In the genomic region with DNA sequence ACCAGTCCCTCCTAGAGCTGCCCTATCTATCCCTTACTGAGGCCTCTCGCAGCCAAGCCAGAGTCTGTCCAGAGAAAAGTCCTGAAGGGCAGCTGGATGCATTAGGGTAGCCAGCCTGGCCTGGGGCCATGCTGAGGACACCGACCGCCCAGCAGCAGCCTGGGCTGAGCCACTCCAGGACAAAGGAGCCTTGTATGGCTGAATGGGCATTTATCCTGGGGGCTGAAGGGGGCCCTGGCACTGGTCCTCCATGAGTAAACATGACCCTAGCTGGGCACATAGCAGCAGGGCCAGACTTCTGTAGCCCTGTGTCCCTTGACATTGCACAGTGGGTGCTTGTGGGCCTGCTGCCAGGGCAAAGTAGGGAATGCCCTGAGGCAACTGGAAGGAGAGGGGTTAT, we compare ENCODE assay signal across 10 mouse cellular contexts. TPM values are rescaled to one million over a fixed set of nuclear protein-coding genes. Genes with fewer than 3 reads are reported as not detected.
A peak's percentile ranks its signal among the peaks of the same experiment; 100 is the strongest.
DNase-seq lines count a peak whose midpoint lies in the region; ATAC-seq lines count a peak whose summit lies in the region.
"Had no signal": no experiment of that assay in that cellular context is flagged by ENCODE, and none has a peak within 500 bp of the region (broad histone marks: within the 10 kb centered on the region; RNA-seq: fewer than 3 reads in every experiment).

No protein-coding gene starts in this region.

- no peaks in the 10 kb centered on the region for H3K9me3 ChIP-seq in kidney, embryonic 16.5 days (ENCODE audit: low read length)
- no peaks in the 10 kb centered on the region for H3K9me3 ChIP-seq in embryonic facial prominence, embryonic 11.5 days (replicated peaks; ENCODE audit: control insufficient read depth, low read length)
- no peaks in the 10 kb centered on the region for H3K9me3 ChIP-seq in hindbrain, embryonic 16.5 days (ENCODE audit: control insufficient read depth, low read length)
- no peaks in the 10 kb centered on the region for H3K9me3 ChIP-seq in midbrain, embryonic 10.5 days (replicated peaks)
- H3K9me3 ChIP-seq: megakaryocyte, embryonic 14.5 days had no signal

- H3K27me3 ChIP-seq in kidney, embryonic 16.5 days (ENCODE audit: insufficient read depth, low read length) = no peaks in the 10 kb centered on the region
- no peaks in the 10 kb centered on the region for H3K27me3 ChIP-seq in embryonic facial prominence, embryonic 11.5 days (ENCODE audit: control insufficient read depth, insufficient read depth, low read length)
- H3K27me3 ChIP-seq in hindbrain, embryonic 16.5 days (replicated peaks; ENCODE audit: control insufficient read depth, insufficient read depth, low read length) = no peaks in the 10 kb centered on the region
- no peaks in the 10 kb centered on the region for H3K27me3 ChIP-seq in midbrain, embryonic 10.5 days (ENCODE audit: low read depth, poor library complexity, severe bottlenecking)
- H3K27me3 ChIP-seq: megakaryocyte, embryonic 14.5 days had no signal

- WGBS in kidney, embryonic 16.5 days = 83% methylated on average over 3 of the region's 3 CpGs
- 58% methylated on average over 3 of the region's 3 CpGs for WGBS in embryonic facial prominence, embryonic 11.5 days
- 42% methylated on average over 3 of the region's 3 CpGs for WGBS in hindbrain, embryonic 16.5 days
- 75% methylated on average over 3 of the region's 3 CpGs for WGBS in midbrain, embryonic 10.5 days

- no peak for DNase-seq in kidney, postnatal 25 days
- DNase-seq in embryonic facial prominence, embryonic 11.5 days (ENCODE audit: low spot score) = no peak
- no peak for DNase-seq in midbrain, embryonic 10.5 days (ENCODE audit: low spot score)
- no peak for DNase-seq in thymus, postnatal 0 days (ENCODE audit: low spot score)
- DNase-seq in urinary bladder, postnatal 36 days (ENCODE audit: low spot score in 2 of 2) = no peak
- DNase-seq in spleen, postnatal 10 days (ENCODE audit: low spot score in 2 of 2) = no peak

- 0 out of 2 replicates have a peak, but pooled peaks have one; percentile 4 for ATAC-seq in kidney, embryonic 16.5 days (ENCODE audit: low FRiP score, low TSS enrichment)
- 0 out of 2 replicates have a peak, but pooled peaks have one; percentile 24 for ATAC-seq in embryonic facial prominence, embryonic 11.5 days (replicated peaks; ENCODE audit: insufficient number of reproducible peaks, low FRiP score, low TSS enrichment, low read depth)
- peak; percentile 96 for ATAC-seq in hindbrain, embryonic 16.5 days

- no peaks in the 10 kb centered on the region for H3K4me1 ChIP-seq in kidney, embryonic 16.5 days (ENCODE audit: insufficient read depth, low read length)
- H3K4me1 ChIP-seq in embryonic facial prominence, embryonic 11.5 days (ENCODE audit: control insufficient read depth, insufficient read depth, low read length) = no peaks in the 10 kb centered on the region
- peaks cover 4% of the 10 kb centered on the region; the same call in 1 of the 2 replicates for H3K4me1 ChIP-seq in hindbrain, embryonic 16.5 days (ENCODE audit: control insufficient read depth, insufficient read depth, low read depth, low read length)
- peaks cover 11% of the 10 kb centered on the region for H3K4me1 ChIP-seq in midbrain, embryonic 10.5 days

- H3K4me2 ChIP-seq in kidney, embryonic 16.5 days (replicated peaks; ENCODE audit: low read depth, low read length) = no peak overlapping the region
- H3K4me2 ChIP-seq in embryonic facial prominence, embryonic 11.5 days (ENCODE audit: low read depth, low read length) = no peak overlapping the region
- no peak overlapping the region for H3K4me2 ChIP-seq in hindbrain, embryonic 16.5 days (ENCODE audit: low read length)

- H3K9ac ChIP-seq in kidney, embryonic 16.5 days (replicated peaks; ENCODE audit: low read length) = no peak overlapping the region
- peak overlapping the region; percentile 25; the same call in 1 of the 2 replicates for H3K9ac ChIP-seq in embryonic facial prominence, embryonic 11.5 days (replicated peaks; ENCODE audit: low read length)
- no peak overlapping the region for H3K9ac ChIP-seq in hindbrain, embryonic 16.5 days (ENCODE audit: low read depth, low read length)

- peaks cover 33% of the 10 kb centered on the region for H3K36me3 ChIP-seq in kidney, embryonic 16.5 days (ENCODE audit: insufficient read depth, low read length)
- no peaks in the 10 kb centered on the region for H3K36me3 ChIP-seq in embryonic facial prominence, embryonic 11.5 days (replicated peaks; ENCODE audit: control insufficient read depth, insufficient read depth, low read depth, low read length)
- no peaks in the 10 kb centered on the region for H3K36me3 ChIP-seq in hindbrain, embryonic 16.5 days (ENCODE audit: control insufficient read depth, insufficient read depth, low read length)
- peaks cover 50% of the 10 kb centered on the region for H3K36me3 ChIP-seq in midbrain, embryonic 10.5 days

- no peak overlapping the region for H3K27ac ChIP-seq in kidney, embryonic 16.5 days (ENCODE audit: low read length)
- no peak overlapping the region for H3K27ac ChIP-seq in embryonic facial prominence, embryonic 11.5 days (replicated peaks; ENCODE audit: low read depth, low read length)
- H3K27ac ChIP-seq in hindbrain, embryonic 16.5 days (ENCODE audit: low read depth, low read length) = no peak overlapping the region; the same call in 1 of the 2 replicates
- peak overlapping the region; percentile 60; the same call in 1 of the 2 replicates for H3K27ac ChIP-seq in midbrain, embryonic 10.5 days (replicated peaks)

- H3K4me3 ChIP-seq in kidney, embryonic 16.5 days (ENCODE audit: low read length) = no peak overlapping the region
- no peak overlapping the region for H3K4me3 ChIP-seq in embryonic facial prominence, embryonic 11.5 days (ENCODE audit: low read depth, low read length)
- no peak overlapping the region for H3K4me3 ChIP-seq in hindbrain, embryonic 16.5 days (ENCODE audit: low read length)
- H3K4me3 ChIP-seq in midbrain, embryonic 10.5 days = no peak overlapping the region
- H3K4me3 ChIP-seq: erythroblast, embryonic 14.5 days; megakaryocyte, embryonic 14.5 days had no signal

RNA-seq across cellular contexts. Expression of a gene that starts 16.2 kb away (rescaled TPM):
- polyA plus RNA-seq in kidney, embryonic 16.5 days (2015; fragmentation: Nextera tagmentation; extraction: Ambion mirVana) = 48.5 and 50.8 TPM in 2 replicates
- polyA plus RNA-seq in embryonic facial prominence, embryonic 11.5 days (2014; fragmentation: Nextera tagmentation; extraction: Ambion mirVana) = 38.6 and 39.9 TPM in 2 replicates
- 32.5 and 35.3 TPM in 2 replicates for polyA plus RNA-seq in hindbrain, embryonic 16.5 days (2015; fragmentation: Nextera tagmentation; extraction: Ambion mirVana)
- 38.2 and 46.0 TPM in 2 replicates for polyA plus RNA-seq in midbrain, embryonic 10.5 days (2016; fragmentation: Nextera tagmentation; extraction: Ambion mirVana)
- 28.4 and 30.8 TPM in 2 replicates for polyA plus RNA-seq in thymus, postnatal 0 days (2015; fragmentation: Nextera tagmentation; extraction: Ambion mirVana)

RNA-seq across cellular contexts. Expression of a gene that starts 16.5 kb away (rescaled TPM):
- polyA plus RNA-seq in kidney, embryonic 16.5 days (2015; fragmentation: Nextera tagmentation; extraction: Ambion mirVana) = 186 and 192 TPM in 2 replicates
- 318 and 328 TPM in 2 replicates for polyA plus RNA-seq in embryonic facial prominence, embryonic 11.5 days (2014; fragmentation: Nextera tagmentation; extraction: Ambion mirVana)
- 42.2 and 46.0 TPM in 2 replicates for polyA plus RNA-seq in hindbrain, embryonic 16.5 days (2015; fragmentation: Nextera tagmentation; extraction: Ambion mirVana)
- 317 and 336 TPM in 2 replicates for polyA plus RNA-seq in midbrain, embryonic 10.5 days (2016; fragmentation: Nextera tagmentation; extraction: Ambion mirVana)
- polyA plus RNA-seq in thymus, postnatal 0 days (2015; fragmentation: Nextera tagmentation; extraction: Ambion mirVana) = 195 and 217 TPM in 2 replicates

RNA-seq across cellular contexts. Expression of a gene that starts 22.1 kb away (rescaled TPM):
- polyA plus RNA-seq in kidney, embryonic 16.5 days (2015; fragmentation: Nextera tagmentation; extraction: Ambion mirVana) = 227 and 228 TPM in 2 replicates
- polyA plus RNA-seq in embryonic facial prominence, embryonic 11.5 days (2014; fragmentation: Nextera tagmentation; extraction: Ambion mirVana) = 323 and 360 TPM in 2 replicates
- 128 and 133 TPM in 2 replicates for polyA plus RNA-seq in hindbrain, embryonic 16.5 days (2015; fragmentation: Nextera tagmentation; extraction: Ambion mirVana)
- 309 and 347 TPM in 2 replicates for polyA plus RNA-seq in midbrain, embryonic 10.5 days (2016; fragmentation: Nextera tagmentation; extraction: Ambion mirVana)
- 353 and 376 TPM in 2 replicates for polyA plus RNA-seq in thymus, postnatal 0 days (2015; fragmentation: Nextera tagmentation; extraction: Ambion mirVana)

RNA-seq across cellular contexts. Expression of a gene that starts 44.7 kb away (rescaled TPM):
- polyA plus RNA-seq in kidney, embryonic 16.5 days (2015; fragmentation: Nextera tagmentation; extraction: Ambion mirVana) = 0.29 and 0.58 TPM in 2 replicates
- 0.74 and 0.97 TPM in 2 replicates for polyA plus RNA-seq in embryonic facial prominence, embryonic 11.5 days (2014; fragmentation: Nextera tagmentation; extraction: Ambion mirVana)
- polyA plus RNA-seq in hindbrain, embryonic 16.5 days (2015; fragmentation: Nextera tagmentation; extraction: Ambion mirVana) = 0.45 and 0.92 TPM in 2 replicates
- 0.27 and 0.71 TPM in 2 replicates for polyA plus RNA-seq in midbrain, embryonic 10.5 days (2016; fragmentation: Nextera tagmentation; extraction: Ambion mirVana)
- polyA plus RNA-seq in thymus, postnatal 0 days (2015; fragmentation: Nextera tagmentation; extraction: Ambion mirVana) = 0.44 and 0.60 TPM in 2 replicates
- polyA plus RNA-seq: erythroblast, embryonic 14.5 days had no signal

RNA-seq across cellular contexts. Expression of a gene that starts 45.0 kb away (rescaled TPM):
- 62.6 and 65.7 TPM in 2 replicates for polyA plus RNA-seq in kidney, embryonic 16.5 days (2015; fragmentation: Nextera tagmentation; extraction: Ambion mirVana)
- 63.3 and 64.9 TPM in 2 replicates for polyA plus RNA-seq in embryonic facial prominence, embryonic 11.5 days (2014; fragmentation: Nextera tagmentation; extraction: Ambion mirVana)
- 28.4 and 33.0 TPM in 2 replicates for polyA plus RNA-seq in hindbrain, embryonic 16.5 days (2015; fragmentation: Nextera tagmentation; extraction: Ambion mirVana)
- polyA plus RNA-seq in midbrain, embryonic 10.5 days (2016; fragmentation: Nextera tagmentation; extraction: Ambion mirVana) = 63.9 and 70.4 TPM in 2 replicates
- 72.6 and 78.5 TPM in 2 replicates for polyA plus RNA-seq in thymus, postnatal 0 days (2015; fragmentation: Nextera tagmentation; extraction: Ambion mirVana)

Comparison
In these comparisons a context has a peak if more than half of its experiments do, and no peak if none do; other contexts are left out.
1. ATAC-seq: peak in every context shown above with its lines; median percentile 96 in hindbrain, embryonic 16.5 days; 24 in embryonic facial prominence, embryonic 11.5 days; 4 in kidney, embryonic 16.5 days.